Mouse (Mus musculus) liver, postnatal 0 days (tissue): ENCODE measurements at regions not wholly inside any gene's neighbourhood (a gene's known extent, or its start where the extent isn't known, plus 50 kb on each side); places are given as distances from the start of the nearest gene placed in this dataset.

ENCODE experiments used
- CTCF ChIP-seq: sonication (generic); IDR thresholded peaks from 2 replicates; pipeline ENCODE4 v1.5.1; 2016; ENCODE audit warnings: antibody characterized with exemption, low read depth
- EP300 ChIP-seq: IDR thresholded peaks from 2 replicates; pipeline ENCODE4 v1.6.1; 2016; ENCODE audit warnings: antibody characterized with exemption, low read depth, mild to moderate bottlenecking

GRCm38 (mm10) chr14:46566681-46567410, 176.4 kb upstream of the Bmp4 start:
- TF ChIP-seq CTCF (no peak), EP300 (no peak)
